Mouse (Mus musculus) stomach, postnatal 0 days (tissue): ENCODE results near the gene Uqcrc1. TPM values are rescaled to one million over a fixed set of nuclear protein-coding genes. Genes with fewer than 3 reads are reported as not detected.

Experiments used
- ATAC-seq: fragments of 200-750 bp; cut with Nextera tagmentation; 2 replicates; pipeline ENCODE4 v1.8.0; 2017; ENCODE audit not compliant: low FRiP score, low TSS enrichment
- DNase-seq: peaks from one replicate; pipeline ENCODE4 v3.0.0-alpha.2; 2016; ENCODE audit warnings: low spot score
- H3K27ac ChIP-seq: fragments of 300-500 bp; sonication (generic); replicated peaks from 2 replicates; pipeline ENCODE4 v1.5.1; 2014; ENCODE audit warnings: mild to moderate bottlenecking, control low read depth
- H3K27me3 ChIP-seq: fragments of 300-500 bp; sonication (generic); 2 replicates; pipeline ENCODE4 v1.6.1; 2014; ENCODE audit warnings: low read length; ENCODE audit not compliant: control insufficient read depth, insufficient read depth
- H3K36me3 ChIP-seq: fragments of 300-500 bp; sonication (generic); 2 replicates; pipeline ENCODE4 v1.6.1; 2014; ENCODE audit warnings: low read length, mixed read lengths; ENCODE audit not compliant: control insufficient read depth, insufficient read depth
- H3K4me1 ChIP-seq: fragments of 300-500 bp; sonication (generic); replicated peaks from 2 replicates; pipeline ENCODE4 v1.6.1; 2014; ENCODE audit warnings: antibody characterized with exemption; ENCODE audit not compliant: control insufficient read depth, insufficient read depth
- H3K4me2 ChIP-seq: fragments of 300-500 bp; sonication (generic); replicated peaks from 2 replicates; pipeline ENCODE4 v1.6.1; 2014; ENCODE audit warnings: low read depth, mild to moderate bottlenecking, control low read depth, moderate library complexity
- H3K4me3 ChIP-seq: fragments of 300-500 bp; sonication (generic); 2 replicates; pipeline ENCODE4 v1.5.1; 2014; ENCODE audit warnings: low read depth, low read length, control low read depth
- H3K9ac ChIP-seq: fragments of 300-500 bp; sonication (generic); 2 replicates; pipeline ENCODE4 v1.6.1; 2014; ENCODE audit warnings: mild to moderate bottlenecking, low read length, control low read depth, mixed read lengths
- H3K9me3 ChIP-seq: fragments of 300-500 bp; sonication (generic); 2 replicates; pipeline ENCODE4 v1.6.1; 2016; ENCODE audit warnings: low read length; ENCODE audit not compliant: control insufficient read depth
- CTCF ChIP-seq: IDR thresholded peaks from 2 replicates; pipeline ENCODE4 v1.5.1; 2016; ENCODE audit warnings: antibody characterized with exemption, low read depth, mild to moderate bottlenecking, moderate library complexity
- EP300 ChIP-seq: optimal IDR thresholded peaks from 2 replicates; pipeline ENCODE3; 2016; ENCODE audit warnings: antibody characterized with exemption
- WGBS: fragments of 180-500 bp; shearing (Covaris S2); extraction: QIAGEN DNeasy Blood & Tissue Kit; methylation state at CpG from one replicate; pipeline ENCODE4 v1.1.7; 2014; 5-methylcytosine and 5-hydroxymethylcytosine counted together
- polyA plus RNA-seq: library from polyadenylated mRNA; unstranded; fragments of >200 nt; fragmentation: Nextera tagmentation; extraction: Ambion mirVana; gene quantifications from 2 replicates; pipeline ENCODE4 v1.2.1, GENCODE M21; 2015

Gene Uqcrc1
- polyA plus RNA-seq, 1 experiment from 2014 or later = 476 TPM

- 61% methylated on average over 4 of the region's 4 CpGs for WGBS
Observed at GRCm38 (mm10) chr9:108989802-108990461, 53.5 kb downstream of the Uqcrc1 start.

DNA sequence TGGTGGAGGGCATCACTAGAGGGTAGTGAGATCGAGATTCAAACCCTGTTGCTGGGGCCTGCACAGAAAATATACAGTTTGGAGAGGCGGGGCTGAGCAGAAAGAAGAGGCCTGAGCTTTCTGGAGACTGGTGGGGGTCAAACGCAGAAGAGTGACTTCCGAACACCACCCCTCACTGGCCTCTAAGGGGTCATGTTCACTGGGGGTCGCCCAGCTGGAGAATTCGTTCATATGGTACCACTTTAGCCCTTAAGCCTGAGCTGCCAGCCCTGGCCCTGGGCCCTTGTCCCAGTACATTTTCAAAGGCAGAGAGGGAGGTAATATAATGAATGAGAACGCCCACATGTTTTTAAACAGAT is 54.0 kb downstream of the Uqcrc1 start:
- H3K36me3 ChIP-seq = no peaks in the 10 kb centered on the region
- no peaks in the 10 kb centered on the region for H3K9me3 ChIP-seq
- DNase-seq (no peak), ATAC-seq (no peak)
- WGBS = 62% methylated on average over 7 of the region's 7 CpGs
- no peak for TF ChIP-seq EP300
- TF ChIP-seq CTCF = no peak
- no peak overlapping the region for H3K4me3 ChIP-seq
- peak overlapping the region; percentile 5; the same call in 1 of the 2 replicates for H3K4me2 ChIP-seq
- H3K9ac ChIP-seq = no peak overlapping the region
- H3K4me1 ChIP-seq = 0 out of 2 replicates have a peak, but pooled peaks cover 4% of the 10 kb centered on the region
- peak overlapping the region; percentile 96 for H3K27ac ChIP-seq
- H3K27me3 ChIP-seq = no peaks in the 10 kb centered on the region

More at GRCm38 (mm10) chr9:108989802-108990461, 53.5 kb downstream of the Uqcrc1 start:
- H3K27ac ChIP-seq = peak overlapping the region; percentile 96
- H3K4me1 ChIP-seq = 0 out of 2 replicates have a peak, but pooled peaks cover 4% of the 10 kb centered on the region
- 0 out of 2 replicates have a peak overlapping the region, but pooled peaks have one; percentile 6 for H3K4me2 ChIP-seq
- H3K27me3 ChIP-seq = no peaks in the 10 kb centered on the region
- H3K9ac ChIP-seq = no peak overlapping the region
- no peaks in the 10 kb centered on the region for H3K36me3 ChIP-seq
- TF ChIP-seq CTCF (no peak), EP300 (no peak)
- DNase-seq (no peak), ATAC-seq (no peak)
- no peaks in the 10 kb centered on the region for H3K9me3 ChIP-seq
- H3K4me3 ChIP-seq = no peak overlapping the region

- Histone ChIP-seq H3K36me3 (no peaks in the 10 kb centered on the region), H3K9me3 (no peaks in the 10 kb centered on the region), H3K4me3 (peak within 1 kb of the TSS; percentile 54), H3K27me3 (no peaks in the 10 kb centered on the region), H3K4me1 (0 out of 2 replicates have a peak, but pooled peaks cover 4% of the 10 kb centered on the region), H3K27ac (peak within 1 kb of the TSS; percentile 96), H3K4me2 (peak within 1 kb of the TSS; percentile 77), H3K9ac (peak within 1 kb of the TSS; percentile 63)
- under 1% methylated on average over 31 of the region's 31 CpGs for WGBS
- ATAC-seq = peak; percentile 95
- peak; percentile 97 for DNase-seq
- TF ChIP-seq CTCF (no peak), EP300 (no peak)
Observed at GRCm38 (mm10) chr9:108991428-108992084, 55.1 kb downstream of the Uqcrc1 start, which contains the start of gene Pfkfb4. Pfkfb4 (plus strand) TSS chr9:108991778.

GRCm38 (mm10) chr9:108992085-108992469 is 55.6 kb downstream of the Uqcrc1 start:
- H3K9me3 ChIP-seq = no peaks in the 10 kb centered on the region
- ATAC-seq = peak; percentile 3
- DNase-seq = no peak
- 12% methylated on average over 18 of the region's 18 CpGs for WGBS
- peak overlapping the region; percentile 60 for H3K9ac ChIP-seq
- H3K27ac ChIP-seq = peak overlapping the region; percentile 5; the same call in 1 of the 2 replicates
- no peaks in the 10 kb centered on the region for H3K27me3 ChIP-seq
- TF ChIP-seq CTCF (no peak), EP300 (no peak)
- H3K36me3 ChIP-seq = no peaks in the 10 kb centered on the region
- H3K4me3 ChIP-seq = peak overlapping the region; percentile 54
- 0 out of 2 replicates have a peak, but pooled peaks cover 4% of the 10 kb centered on the region for H3K4me1 ChIP-seq
- H3K4me2 ChIP-seq = peak overlapping the region; percentile 77

- Histone ChIP-seq H3K4me2 (peak overlapping the region; percentile 77), H3K4me3 (no peak overlapping the region; the same call in 1 of the 2 replicates), H3K27me3 (no peaks in the 10 kb centered on the region), H3K9ac (no peak overlapping the region), H3K4me1 (0 out of 2 replicates have a peak, but pooled peaks cover 4% of the 10 kb centered on the region), H3K9me3 (no peaks in the 10 kb centered on the region), H3K36me3 (no peaks in the 10 kb centered on the region), H3K27ac (no peak overlapping the region)
- 74% methylated on average over 9 of the region's 9 CpGs for WGBS
- DNase-seq = no peak
- TF ChIP-seq EP300 (no peak), CTCF (no peak)
- ATAC-seq = no peak
Observed at GRCm38 (mm10) chr9:108992620-108993361, 56.4 kb downstream of the Uqcrc1 start.
